Mouse (Mus musculus): ENCODE results near the gene Fam168a.

The Fam168a gene

GRCm38 (mm10) chr7:100706143-100706841 lies at the start of gene Fam168a:
Gene Fam168a (plus strand): TSS chr7:100706635.
- DNase-seq (ENCODE audit: low read depth, low spot score), result peak; percentile 92

- DNase-seq (ENCODE audit: low read depth, low spot score), result no peak
Observed at GRCm38 (mm10) chr7:100656739-100657138, 49.7 kb upstream of the Fam168a start.

GRCm38 (mm10) chr7:100658093-100658578 lies 48.3 kb upstream of the Fam168a start:
- no peak for DNase-seq (ENCODE audit: low read depth, low spot score)

- no peak for DNase-seq (ENCODE audit: low read depth, low spot score)
Observed at GRCm38 (mm10) chr7:100661264-100661663, 45.2 kb upstream of the Fam168a start.

- peak; percentile 84 for DNase-seq (ENCODE audit: low read depth, low spot score)
Observed at GRCm38 (mm10) chr7:100662231-100662630, 44.2 kb upstream of the Fam168a start, which contains the start of gene Plekhb1. Gene Plekhb1 (minus strand): TSS chr7:100662414.

- peak; percentile 93 for DNase-seq (ENCODE audit: low read depth, low spot score)
Observed at GRCm38 (mm10) chr7:100663190-100663589, 43.2 kb upstream of the Fam168a start.

GRCm38 (mm10) chr7:100663729-100664304 lies 42.6 kb upstream of the Fam168a start:
- no peak for DNase-seq (ENCODE audit: low read depth, low spot score)

- no peak for DNase-seq (ENCODE audit: low read depth, low spot score)
Observed at GRCm38 (mm10) chr7:100670646-100671045, 35.8 kb upstream of the Fam168a start.

- no peak for DNase-seq (ENCODE audit: low read depth, low spot score)
Observed at GRCm38 (mm10) chr7:100673452-100673851, 33.0 kb upstream of the Fam168a start.

GRCm38 (mm10) chr7:100674941-100675340 lies 31.5 kb upstream of the Fam168a start:
- no peak for DNase-seq (ENCODE audit: low read depth, low spot score)

GRCm38 (mm10) chr7:100678052-100678451 lies 28.4 kb upstream of the Fam168a start:
- no peak for DNase-seq (ENCODE audit: low read depth, low spot score)

- no peak for DNase-seq (ENCODE audit: low read depth, low spot score)
Observed at GRCm38 (mm10) chr7:100678948-100679880, 27.2 kb upstream of the Fam168a start.

- no peak for DNase-seq (ENCODE audit: low read depth, low spot score)
Observed at GRCm38 (mm10) chr7:100681132-100681531, 25.3 kb upstream of the Fam168a start.

- DNase-seq (ENCODE audit: low read depth, low spot score), result no peak
Observed at GRCm38 (mm10) chr7:100683241-100683640, 23.2 kb upstream of the Fam168a start.

GRCm38 (mm10) chr7:100684081-100684480 lies 22.4 kb upstream of the Fam168a start:
- no peak for DNase-seq (ENCODE audit: low read depth, low spot score)

GRCm38 (mm10) chr7:100684538-100684937 lies 21.9 kb upstream of the Fam168a start:
- peak; percentile 61 for DNase-seq (ENCODE audit: low read depth, low spot score)

GRCm38 (mm10) chr7:100685061-100686030 lies 21.1 kb upstream of the Fam168a start:
- DNase-seq (ENCODE audit: low read depth, low spot score), result peak; percentile 65

GRCm38 (mm10) chr7:100688471-100688870 lies 18.0 kb upstream of the Fam168a start:
- DNase-seq (ENCODE audit: low read depth, low spot score), result no peak

GRCm38 (mm10) chr7:100693199-100693598 lies 13.2 kb upstream of the Fam168a start:
- no peak for DNase-seq (ENCODE audit: low read depth, low spot score)

Data from retina, postnatal 7 days (tissue).